Mouse (Mus musculus) CH12.LX (cell line): Measurements from ENCODE around the gene Ptpn6. TPM values are rescaled to one million over a fixed set of nuclear protein-coding genes. Genes with fewer than 3 reads are reported as not detected.

ENCODE experiments used
- DNase-seq: peaks from one replicate; pipeline ENCODE4 v3.0.0-alpha.2; 2013; ENCODE audit errors: extremely low read depth
- H3K27ac ChIP-seq: 2 replicates; pipeline ENCODE4 v1.5.1; 2012; ENCODE audit warnings: low read depth, mild to moderate bottlenecking, control low read depth, moderate library complexity; ENCODE audit not compliant: insufficient read depth
- H3K27me3 ChIP-seq: replicated peaks from 2 replicates; pipeline ENCODE3; 2012; ENCODE audit warnings: inconsistent platforms
- H3K36me3 ChIP-seq, 2 experiments: replicated peaks in 1 of 2; 2 replicates each; pipeline versions ENCODE3 to v1.6.1; 2012; ENCODE audit warnings: inconsistent platforms in 1 of 2, low read length in 1 of 2, mild to moderate bottlenecking in 1 of 2, mixed read lengths in 1 of 2, moderate library complexity in 1 of 2; ENCODE audit not compliant: control insufficient read depth in 1 of 2, insufficient read depth in 1 of 2
- H3K4me1 ChIP-seq, 2 experiments: 2 replicates each; pipeline ENCODE4 v1.6.1; 2012; ENCODE audit warnings: inconsistent platforms in 1 of 2, moderate library complexity in 1 of 2; ENCODE audit not compliant: insufficient read depth in 2 of 2, control insufficient read depth in 1 of 2
- H3K4me2 ChIP-seq: 2 replicates; pipeline ENCODE4 v1.6.1; 2012; ENCODE audit warnings: low read depth, mild to moderate bottlenecking, control low read depth; ENCODE audit not compliant: poor library complexity, insufficient read depth, severe bottlenecking
- H3K4me3 ChIP-seq, 3 experiments: fragments of 150-350 bp in 1 of 3; sonication (generic) in 1 of 3; replicated peaks in 1 of 3; 2 replicates each; pipeline versions ENCODE3 to v1.5.1; 2011 to 2012; ENCODE audit warnings: low read depth in 2 of 3, low read length in 2 of 3, mild to moderate bottlenecking in 2 of 3, moderate library complexity in 2 of 3, control low read depth in 1 of 3, improper control_type of control experiment in 1 of 3, inconsistent platforms in 1 of 3, mixed read lengths in 1 of 3; ENCODE audit not compliant: poor library complexity in 1 of 3
- H3K79me2 ChIP-seq: replicated peaks from 2 replicates; pipeline ENCODE4 v1.6.1; 2012; ENCODE audit warnings: mild to moderate bottlenecking, moderate library complexity; ENCODE audit not compliant: control insufficient read depth, poor library complexity, insufficient read depth, severe bottlenecking; ENCODE audit errors: extremely low read depth
- H3K9ac ChIP-seq: 2 replicates; pipeline ENCODE4 v1.6.1; 2012; ENCODE audit warnings: low read depth, mild to moderate bottlenecking, control low read depth, moderate library complexity; ENCODE audit not compliant: insufficient read depth
- H3K9me3 ChIP-seq: replicated peaks from 2 replicates; pipeline ENCODE3; 2012; ENCODE audit warnings: low read length, inconsistent platforms, mixed read lengths
- CHD1 ChIP-seq: IDR thresholded peaks from 2 replicates; pipeline ENCODE4 v1.6.1; 2012; ENCODE audit warnings: low read depth, low read length, improper control_type of control experiment, inconsistent platforms
- CTCF ChIP-seq, 2 experiments: IDR thresholded peaks in 1 of 2; conservative IDR thresholded peaks in 1 of 2; 2 replicates each; pipeline ENCODE4 v1.5.1; 2011 to 2012; ENCODE audit warnings: low read depth in 2 of 2, low read length in 2 of 2, improper control_type of control experiment in 1 of 2, inconsistent platforms in 1 of 2, mild to moderate bottlenecking in 1 of 2, moderate library complexity in 1 of 2
- E2F4 ChIP-seq: IDR thresholded peaks from 2 replicates; pipeline ENCODE4 v1.6.1; 2011; ENCODE audit warnings: low read depth, low read length, improper control_type of control experiment; ENCODE audit not compliant: insufficient replicate concordance
- ELF1 ChIP-seq: IDR thresholded peaks from 2 replicates; pipeline ENCODE4 v1.6.1; 2014; ENCODE audit warnings: low read depth, mild to moderate bottlenecking, inconsistent platforms, low read length, improper control_type of control experiment
- EP300 ChIP-seq: IDR thresholded peaks from 2 replicates; pipeline ENCODE4 v1.6.1; 2011; ENCODE audit warnings: low read length, improper control_type of control experiment
- HCFC1 ChIP-seq: IDR thresholded peaks from 2 replicates; pipeline ENCODE4 v1.6.1; 2012; ENCODE audit warnings: low read depth, mild to moderate bottlenecking, inconsistent platforms, low read length, improper control_type of control experiment
- JUN ChIP-seq: IDR thresholded peaks from 2 replicates; pipeline ENCODE4 v1.6.1; 2011; ENCODE audit warnings: low read depth, mild to moderate bottlenecking, low read length, improper control_type of control experiment, moderate library complexity; ENCODE audit not compliant: insufficient read depth
- JUND ChIP-seq: conservative IDR thresholded peaks from 2 replicates; pipeline ENCODE4 v1.6.1; 2011; ENCODE audit warnings: low read depth, low read length, improper control_type of control experiment
- KAT2A ChIP-seq: IDR thresholded peaks from 2 replicates; pipeline ENCODE4 v1.6.1; 2012; ENCODE audit warnings: low read length, improper control_type of control experiment, inconsistent platforms; ENCODE audit not compliant: insufficient replicate concordance
- MAFK ChIP-seq: IDR thresholded peaks from 2 replicates; pipeline ENCODE4 v1.6.1; 2011; ENCODE audit warnings: low read length, improper control_type of control experiment; ENCODE audit not compliant: insufficient replicate concordance
- MEF2A ChIP-seq: IDR thresholded peaks from 2 replicates; pipeline ENCODE4 v1.6.1; 2014; ENCODE audit warnings: low read depth, mild to moderate bottlenecking, inconsistent platforms, low read length, improper control_type of control experiment, borderline replicate concordance
- NELFE ChIP-seq: IDR thresholded peaks from 2 replicates; pipeline ENCODE4 v1.6.1; 2011; ENCODE audit warnings: low read depth, low read length, improper control_type of control experiment
- NRF1 ChIP-seq: IDR thresholded peaks from 2 replicates; pipeline ENCODE4 v1.6.1; 2014; ENCODE audit warnings: low read depth, mild to moderate bottlenecking, inconsistent platforms, low read length, improper control_type of control experiment, moderate library complexity
- PAX5 ChIP-seq: IDR thresholded peaks from 2 replicates; pipeline ENCODE4 v1.6.1; 2012; ENCODE audit warnings: low read length, inconsistent platforms, mixed read lengths
- POLR2A ChIP-seq: IDR thresholded peaks from 2 replicates; pipeline ENCODE4 v1.6.1; 2011; ENCODE audit warnings: low read depth, mild to moderate bottlenecking, improper control_type of control experiment, low read length
- POLR2AphosphoS2 ChIP-seq: IDR thresholded peaks from 2 replicates; pipeline ENCODE4 v1.6.1; 2011; ENCODE audit warnings: low read depth, low read length, improper control_type of control experiment
- RAD21 ChIP-seq: IDR thresholded peaks from 2 replicates; pipeline ENCODE4 v1.6.1; 2011; ENCODE audit warnings: low read depth, mild to moderate bottlenecking, low read length, improper control_type of control experiment, moderate library complexity
- RCOR1 ChIP-seq: conservative IDR thresholded peaks from 2 replicates; pipeline ENCODE4 v1.6.1; 2012; ENCODE audit warnings: low read depth, mild to moderate bottlenecking, inconsistent platforms, low read length, improper control_type of control experiment
- SIN3A ChIP-seq: IDR thresholded peaks from 2 replicates; pipeline ENCODE4 v1.6.1; 2012; ENCODE audit warnings: low read length, improper control_type of control experiment, inconsistent platforms
- SMC3 ChIP-seq: IDR thresholded peaks from 2 replicates; pipeline ENCODE4 v1.6.1; 2011; ENCODE audit warnings: low read depth, low read length, improper control_type of control experiment
- UBTF ChIP-seq: IDR thresholded peaks from 2 replicates; pipeline ENCODE4 v1.6.1; 2012; ENCODE audit warnings: low read depth, mild to moderate bottlenecking, inconsistent platforms, low read length, improper control_type of control experiment, moderate library complexity
- USF1 ChIP-seq: IDR thresholded peaks from 2 replicates; pipeline ENCODE4 v1.6.1; 2014; ENCODE audit warnings: low read depth, mild to moderate bottlenecking, inconsistent platforms, low read length, improper control_type of control experiment
- USF2 ChIP-seq: conservative IDR thresholded peaks from 2 replicates; pipeline ENCODE4 v1.6.1; 2011; ENCODE audit warnings: low read depth, low read length, improper control_type of control experiment
- ZKSCAN1 ChIP-seq: IDR thresholded peaks from 2 replicates; pipeline ENCODE4 v1.6.1; 2012; ENCODE audit warnings: low read depth, inconsistent platforms, low read length, improper control_type of control experiment, borderline replicate concordance
- ZMIZ1 ChIP-seq: IDR thresholded peaks from 2 replicates; pipeline ENCODE4 v1.6.1; 2012; ENCODE audit warnings: low read depth, mild to moderate bottlenecking, inconsistent platforms, low read length, improper control_type of control experiment
- ZNF384 ChIP-seq: IDR thresholded peaks from 2 replicates; pipeline ENCODE4 v1.6.1; 2012; ENCODE audit warnings: low read depth, low read length, improper control_type of control experiment, inconsistent platforms
- dilution Hi-C: fragments of 300-500 bp; cut with MboI; formaldehyde crosslinking; loops from 2 replicates; pipeline ENCODE4 v1.14.3; 2020; ENCODE audit warnings: low sequenced_read_pairs; ENCODE audit not compliant: extremely low pct_unique_long_range_greater_than_20kb, extremely low pct_ligation_motif_present
- in situ Hi-C: fragments of 300-500 bp; cut with MboI; formaldehyde crosslinking; loops from 3 replicates; pipeline ENCODE4 v1.14.3; 2019; ENCODE audit warnings: low sequenced_read_pairs, low pct_ligation_motif_present, low pct_unique_long_range_greater_than_20kb, mixed read lengths
- polyA plus RNA-seq: library from polyadenylated mRNA; unstranded; fragments of >175 nt; gene quantifications from 2 replicates; pipeline ENCODE4 v1.2.1, GENCODE M21; 2012; ENCODE audit warnings: low read depth; ENCODE audit not compliant: insufficient read length
- total RNA-seq, 2 experiments: library from RNA; depleted of rRNA; stranded (reverse); fragments of 300-350 nt in 1 of 2; fragments of >200 nt in 1 of 2; gene quantifications; 2 replicates each; pipeline ENCODE4 v1.2.3; 2012 to 2014

The Ptpn6 gene
- total and polyA plus RNA-seq, 3 experiments: 247 to 585 (median 300) TPM

- 0 out of 2 replicates have a peak, but pooled peaks cover 2% of the 10 kb centered on the region for H3K79me2 ChIP-seq
- H3K9ac ChIP-seq: 0 out of 2 replicates have a peak overlapping the region, but pooled peaks have one; percentile 74
- peaks cover 38 to 71% of the 10 kb centered on the region in 2 experiments for H3K36me3 ChIP-seq
- peaks cover 16 to 41% of the 10 kb centered on the region in 2 experiments for H3K4me1 ChIP-seq
- H3K27me3 ChIP-seq: no peaks in the 10 kb centered on the region
- DNase-seq: no peak
- H3K27ac ChIP-seq: no peak overlapping the region
- H3K4me3 ChIP-seq: no peak overlapping the region
- H3K9me3 ChIP-seq: no peaks in the 10 kb centered on the region
- in situ Hi-C loops (no loop called here), dilution Hi-C loops (no loop called here)
- TF ChIP-seq ELF1: no peak
- TF ChIP-seq MAFK: no peak
- TF ChIP-seq RAD21: no peak
- TF ChIP-seq POLR2A: no peak
- TF ChIP-seq MEF2A: no peak
- TF ChIP-seq POLR2AphosphoS2: no peak
- TF ChIP-seq SIN3A: no peak
- TF ChIP-seq JUND: no peak
- no peak for TF ChIP-seq JUN
- no peak for TF ChIP-seq RCOR1
- TF ChIP-seq SMC3: no peak
- TF ChIP-seq KAT2A: no peak
- TF ChIP-seq ZNF384: no peak
- no peak for TF ChIP-seq USF1
- TF ChIP-seq EP300: no peak
- 0 out of 2 replicates have a peak overlapping the region, but pooled peaks have one; percentile 73 for H3K4me2 ChIP-seq
Observed at GRCm38 (mm10) chr6:124746654-124747632, 8.4 kb upstream of the Ptpn6 start.

- DNase-seq: no peak
- 0 out of 2 replicates have a peak, but pooled peaks cover 2% of the 10 kb centered on the region for H3K79me2 ChIP-seq
- TF ChIP-seq CHD1 (no peak), SIN3A (no peak), CTCF (conservative IDR thresholded peaks at IDR 0.05 in 1 of 2, IDR thresholded peaks at IDR 0.05 in 1 of 2; ENCODE audit: low read depth in 2 of 2, low read length in 2 of 2) (no peak), E2F4 (no peak), POLR2AphosphoS2 (no peak), NRF1 (no peak), HCFC1 (no peak), ZKSCAN1 (no peak), ZMIZ1 (no peak), JUND (no peak), PAX5 (no peak), USF2 (no peak), UBTF (no peak), NELFE (no peak), POLR2A (no peak), USF1 (no peak), MEF2A (no peak)
- H3K36me3 ChIP-seq: peaks cover 38 to 67% of the 10 kb centered on the region in 2 experiments
- H3K9ac ChIP-seq: peak overlapping the region; percentile 74
- peaks cover 16 to 46% of the 10 kb centered on the region in 2 experiments for H3K4me1 ChIP-seq
- peak overlapping the region; percentile 45 to 63 (median 56) for H3K4me3 ChIP-seq
- H3K27me3 ChIP-seq: no peaks in the 10 kb centered on the region
- H3K27ac ChIP-seq: no peak overlapping the region
- dilution Hi-C loops: no loop called here
- H3K9me3 ChIP-seq: no peaks in the 10 kb centered on the region
- H3K4me2 ChIP-seq: peak overlapping the region; percentile 73
- in situ Hi-C loops: no loop called here
Observed at GRCm38 (mm10) chr6:124746296-124746605, 7.7 kb upstream of the Ptpn6 start.
